Mouse (Mus musculus) midbrain, embryonic 11.5 days (tissue): Measurements from ENCODE around the gene Itgb1. TPM values are rescaled to one million over a fixed set of nuclear protein-coding genes. Genes with fewer than 3 reads are reported as not detected.

ENCODE experiments used
- ATAC-seq: fragments of 200-750 bp; cut with Nextera tagmentation; 2 replicates; pipeline ENCODE4 v1.8.0; 2017; ENCODE audit warnings: moderate TSS enrichment, moderate library complexity; ENCODE audit not compliant: low FRiP score
- DNase-seq: peaks from one replicate; pipeline ENCODE4 v3.0.0; 2015; ENCODE audit warnings: low spot score; ENCODE audit errors: missing footprints
- H3K27ac ChIP-seq: fragments of 300-500 bp; sonication (generic); 2 replicates; pipeline ENCODE4 v1.5.1; 2014; ENCODE audit warnings: low read depth, low read length
- H3K27me3 ChIP-seq: fragments of 300-500 bp; sonication (generic); 2 replicates; pipeline ENCODE4 v1.6.1; 2014; ENCODE audit warnings: mild to moderate bottlenecking, low read length, moderate library complexity, mixed read lengths; ENCODE audit not compliant: control insufficient read depth, insufficient read depth
- H3K36me3 ChIP-seq: fragments of 300-500 bp; sonication (generic); 2 replicates; pipeline ENCODE4 v1.6.1; 2014; ENCODE audit warnings: mild to moderate bottlenecking, low read length, moderate library complexity, mixed read lengths; ENCODE audit not compliant: control insufficient read depth, insufficient read depth
- H3K4me1 ChIP-seq: fragments of 300-500 bp; sonication (generic); 2 replicates; pipeline ENCODE4 v1.6.1; 2014; ENCODE audit warnings: low read length; ENCODE audit not compliant: control insufficient read depth, insufficient read depth
- H3K4me2 ChIP-seq: fragments of 300-500 bp; sonication (generic); 2 replicates; pipeline ENCODE4 v1.6.1; 2014; ENCODE audit warnings: mild to moderate bottlenecking, moderate library complexity
- H3K4me3 ChIP-seq: fragments of 300-500 bp; sonication (generic); 2 replicates; pipeline ENCODE4 v1.5.1; 2014; ENCODE audit warnings: low read depth, low read length
- H3K9ac ChIP-seq: fragments of 300-500 bp; sonication (generic); 2 replicates; pipeline ENCODE4 v1.6.1; 2014; ENCODE audit warnings: low read length
- H3K9me3 ChIP-seq: fragments of 300-500 bp; sonication (generic); 2 replicates; pipeline ENCODE4 v1.6.1; 2016; ENCODE audit warnings: low read length; ENCODE audit not compliant: control insufficient read depth
- WGBS: fragments of 180-500 bp; shearing (Covaris S2); extraction: QIAGEN DNeasy Blood & Tissue Kit; methylation state at CpG from one replicate; pipeline ENCODE4 v1.1.7; 2014; 5-methylcytosine and 5-hydroxymethylcytosine counted together
- polyA plus RNA-seq: library from polyadenylated mRNA; unstranded; fragments of >200 nt; fragmentation: Nextera tagmentation; extraction: Ambion mirVana; gene quantifications from 2 replicates; pipeline ENCODE4 v1.2.1, GENCODE M21; 2014

The Itgb1 gene
- polyA plus RNA-seq = 165 and 188 TPM in 2 replicates

GRCm38 (mm10) chr8:128685507-128686428 lies at the start of gene Itgb1:
Gene Itgb1 (plus strand): TSS chr8:128685654.
- Histone ChIP-seq H3K36me3 (no peaks in the 10 kb centered on the region), H3K27me3 (no peaks in the 10 kb centered on the region), H3K4me3 (peak within 1 kb of the TSS; percentile 90), H3K9ac (peak within 1 kb of the TSS; percentile 98), H3K4me2 (peak within 1 kb of the TSS; percentile 63), H3K9me3 (no peaks in the 10 kb centered on the region), H3K27ac (peak within 1 kb of the TSS; percentile 98), H3K4me1 (peaks cover 15% of the 10 kb centered on the region)
- ATAC-seq (peak; percentile 95), DNase-seq (peak; percentile 99)
- WGBS = under 1% methylated on average over 106 of the region's 113 CpGs

GRCm38 (mm10) chr8:128643104-128643503 lies 42.4 kb upstream of the Itgb1 start:
- Histone ChIP-seq H3K4me3 (no peak overlapping the region), H3K27me3 (no peaks in the 10 kb centered on the region), H3K4me2 (no peak overlapping the region), H3K4me1 (no peaks in the 10 kb centered on the region), H3K27ac (no peak overlapping the region), H3K9me3 (no peaks in the 10 kb centered on the region), H3K9ac (no peak overlapping the region), H3K36me3 (no peaks in the 10 kb centered on the region)
- ATAC-seq = no peak
- DNase-seq = no peak
- WGBS = 88% methylated on average over 1 of the region's 1 CpGs

DNA sequence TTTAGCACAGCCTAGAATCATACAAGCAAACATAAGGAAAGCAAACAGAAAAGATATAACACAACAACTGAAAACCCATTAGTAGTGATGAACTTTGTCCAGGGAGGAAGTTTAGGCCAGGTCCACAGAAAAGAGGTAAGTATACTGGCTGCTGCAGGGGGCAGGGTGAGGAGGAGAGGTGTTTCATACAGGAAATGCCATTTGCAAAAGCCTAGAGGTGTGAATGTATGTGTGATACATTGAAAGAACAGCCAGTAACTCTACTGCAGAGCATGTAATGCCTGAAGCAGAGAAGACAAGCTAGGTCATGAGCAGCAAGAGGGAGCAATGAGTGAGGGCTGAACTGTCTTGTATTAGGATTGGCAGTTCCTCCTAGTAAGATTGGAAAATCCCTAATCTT lies 40.0 kb upstream of the Itgb1 start:
- no peaks in the 10 kb centered on the region for H3K36me3 ChIP-seq
- H3K4me2 ChIP-seq = no peak overlapping the region
- no peak overlapping the region for H3K27ac ChIP-seq
- H3K9ac ChIP-seq = no peak overlapping the region
- ATAC-seq (no peak), DNase-seq (no peak)
- H3K4me1 ChIP-seq = no peaks in the 10 kb centered on the region
- no peak overlapping the region for H3K4me3 ChIP-seq
- H3K9me3 ChIP-seq = no peaks in the 10 kb centered on the region
- H3K27me3 ChIP-seq = no peaks in the 10 kb centered on the region

DNA sequence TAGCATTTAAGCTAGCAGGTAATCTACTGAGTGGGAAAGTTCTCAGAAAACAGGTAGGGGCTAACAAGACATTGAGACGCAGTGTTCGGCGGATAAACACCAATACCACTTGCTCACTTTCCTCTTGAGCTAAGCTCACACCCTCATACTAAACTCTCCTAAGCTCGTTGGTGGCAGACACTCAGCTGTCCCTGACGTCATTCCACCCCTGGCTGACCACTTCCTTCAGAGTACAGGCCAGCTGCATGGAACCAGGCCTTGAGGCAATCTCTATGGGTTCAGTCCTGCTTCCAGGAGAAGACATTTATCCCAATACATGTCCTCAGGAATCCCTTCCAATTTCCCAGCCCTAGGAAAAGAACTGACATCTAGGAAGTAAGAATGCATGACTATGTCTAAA lies 39.0 kb upstream of the Itgb1 start:
- Histone ChIP-seq H3K27ac (no peak overlapping the region), H3K9me3 (no peaks in the 10 kb centered on the region), H3K9ac (no peak overlapping the region), H3K4me1 (no peaks in the 10 kb centered on the region), H3K27me3 (no peaks in the 10 kb centered on the region), H3K36me3 (no peaks in the 10 kb centered on the region), H3K4me2 (no peak overlapping the region), H3K4me3 (no peak overlapping the region)
- WGBS = 87% methylated on average over 5 of the region's 5 CpGs
- no peak for DNase-seq
- no peak for ATAC-seq

DNA sequence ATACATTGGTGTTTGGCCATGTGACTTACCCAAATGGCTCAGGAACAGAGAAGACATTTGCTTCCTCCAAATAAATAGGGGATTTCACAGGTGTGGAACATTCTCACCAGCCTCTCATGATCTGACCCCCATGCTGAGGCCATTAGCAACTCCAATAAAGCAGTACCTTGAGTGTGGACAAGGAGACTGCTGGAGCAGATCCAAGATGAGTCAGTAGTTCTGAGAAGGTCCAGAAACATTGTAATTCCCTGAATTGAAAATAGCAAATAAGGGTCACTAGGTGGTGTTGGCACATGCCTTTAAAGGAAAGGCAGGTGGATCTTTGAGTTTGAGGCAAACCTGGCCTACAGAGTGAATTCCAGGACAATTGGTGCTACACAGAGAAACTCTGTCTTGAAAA lies 37.4 kb upstream of the Itgb1 start:
- Histone ChIP-seq H3K36me3 (no peaks in the 10 kb centered on the region), H3K9ac (no peak overlapping the region), H3K4me3 (no peak overlapping the region), H3K4me2 (no peak overlapping the region), H3K27me3 (no peaks in the 10 kb centered on the region), H3K27ac (no peak overlapping the region), H3K9me3 (no peaks in the 10 kb centered on the region), H3K4me1 (no peaks in the 10 kb centered on the region)
- DNase-seq = no peak
- ATAC-seq = no peak

- H3K36me3 ChIP-seq = no peaks in the 10 kb centered on the region
- no peaks in the 10 kb centered on the region for H3K9me3 ChIP-seq
- ATAC-seq (no peak), DNase-seq (no peak)
- no peaks in the 10 kb centered on the region for H3K27me3 ChIP-seq
- no peak overlapping the region for H3K4me2 ChIP-seq
- H3K27ac ChIP-seq = no peak overlapping the region
- peaks cover 10% of the 10 kb centered on the region; the same call in 1 of the 2 replicates for H3K4me1 ChIP-seq
- WGBS = 94% methylated on average over 2 of the region's 2 CpGs
- H3K9ac ChIP-seq = no peak overlapping the region
- no peak overlapping the region for H3K4me3 ChIP-seq
Observed at GRCm38 (mm10) chr8:128650331-128650855, 35.1 kb upstream of the Itgb1 start.

DNA sequence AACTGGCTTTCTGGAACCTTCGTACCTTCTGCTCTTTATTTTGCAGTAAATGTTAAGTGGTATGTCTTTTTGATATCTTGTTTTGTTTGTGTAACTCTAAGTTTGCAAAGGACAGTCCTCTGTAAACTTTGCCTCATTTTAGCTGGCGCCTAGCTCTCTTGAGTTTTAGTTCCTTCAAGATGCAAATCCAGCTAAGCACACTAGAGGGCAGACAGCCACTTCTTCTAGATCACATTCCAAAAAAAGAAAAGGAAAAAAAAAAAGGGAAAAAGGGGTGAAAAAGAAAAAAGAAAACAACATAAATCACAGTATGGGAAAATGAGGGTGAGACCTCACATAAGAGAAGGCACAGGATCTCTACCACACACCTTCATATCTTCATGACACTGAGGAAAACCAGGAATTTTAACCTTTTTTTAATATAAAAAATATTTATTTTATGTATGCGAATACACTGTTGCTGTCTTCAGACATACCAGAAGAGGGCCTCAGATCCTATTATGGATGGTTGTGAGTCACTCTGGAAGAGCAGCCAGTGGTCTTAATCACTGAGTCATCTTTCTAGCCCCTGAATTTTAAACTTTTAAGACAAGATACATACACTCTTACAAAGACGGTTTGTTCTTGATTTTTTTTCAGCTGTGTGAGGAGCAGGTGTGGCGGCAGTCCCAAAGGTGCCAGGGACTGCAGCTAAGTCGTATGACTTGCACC lies 32.9 kb upstream of the Itgb1 start:
- WGBS = 49% methylated on average over 6 of the region's 6 CpGs

DNA sequence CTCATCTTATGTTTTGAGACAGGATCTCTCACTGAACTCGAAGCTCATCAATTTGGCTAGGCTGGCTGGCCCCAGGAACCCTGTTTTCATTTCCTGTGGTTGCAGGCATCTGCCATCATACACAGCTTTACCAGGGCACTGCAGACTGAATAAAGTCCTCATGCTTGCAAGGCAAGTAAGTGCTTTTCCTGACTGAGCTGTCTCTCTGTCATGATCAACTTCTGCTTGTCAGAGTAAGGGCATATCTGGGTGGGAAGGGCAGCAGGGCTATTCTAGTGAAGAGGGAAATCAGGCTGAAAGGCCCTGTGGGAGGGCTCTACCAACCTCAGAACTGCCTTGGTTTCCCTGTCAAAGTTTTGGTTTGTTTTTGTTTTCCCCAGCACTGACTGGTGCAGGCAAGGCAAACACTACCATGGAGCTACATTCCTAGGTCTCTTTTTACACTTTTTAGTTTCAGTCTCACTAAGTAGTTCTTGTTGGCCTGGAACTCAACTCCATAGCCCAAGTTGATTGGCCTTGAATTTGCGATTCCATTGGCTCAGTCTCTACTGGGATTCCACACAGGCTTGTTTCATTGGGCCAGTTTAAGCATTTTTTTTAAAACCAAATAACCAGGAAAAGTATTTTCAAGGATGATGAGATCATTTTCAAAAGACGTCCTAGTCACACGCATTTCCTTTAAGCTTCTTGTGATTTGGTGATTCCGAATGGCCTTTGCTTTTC lies 31.7 kb upstream of the Itgb1 start:
- DNase-seq = peak; percentile 89
- H3K9ac ChIP-seq = no peak overlapping the region
- H3K36me3 ChIP-seq = no peaks in the 10 kb centered on the region
- no peak overlapping the region for H3K4me3 ChIP-seq
- no peaks in the 10 kb centered on the region for H3K9me3 ChIP-seq
- no peaks in the 10 kb centered on the region for H3K27me3 ChIP-seq
- WGBS = 33% methylated on average over 5 of the region's 5 CpGs
- H3K4me2 ChIP-seq = peak overlapping the region; percentile 48
- ATAC-seq = no peak
- peaks cover 10% of the 10 kb centered on the region; the same call in 1 of the 2 replicates for H3K4me1 ChIP-seq
- H3K27ac ChIP-seq = peak overlapping the region; percentile 2; the same call in 1 of the 2 replicates

More for the DNA sequence above, 32.9 kb upstream of the Itgb1 start:
- Histone ChIP-seq H3K27me3 (no peaks in the 10 kb centered on the region), H3K9me3 (no peaks in the 10 kb centered on the region), H3K4me3 (no peak overlapping the region), H3K36me3 (no peaks in the 10 kb centered on the region), H3K4me1 (peaks cover 10% of the 10 kb centered on the region; the same call in 1 of the 2 replicates), H3K4me2 (no peak overlapping the region), H3K27ac (no peak overlapping the region), H3K9ac (no peak overlapping the region)
- DNase-seq = peak; percentile 92
- no peak for ATAC-seq
